Mouse (Mus musculus) heart, embryonic 13.5 days (tissue): ENCODE data around the gene Ephb1. TPM values are rescaled to one million over a fixed set of nuclear protein-coding genes. Genes with fewer than 3 reads are reported as not detected.

Source experiments
- ATAC-seq: fragments of 200-750 bp; cut with Nextera tagmentation; 2 replicates; pipeline ENCODE4 v1.8.0; 2017; ENCODE audit warnings: moderate TSS enrichment; ENCODE audit not compliant: insufficient number of reproducible peaks, low FRiP score, low TSS enrichment; ENCODE audit errors: extremely low read depth
- H3K27ac ChIP-seq: fragments of 300-500 bp; sonication (generic); replicated peaks from 2 replicates; pipeline ENCODE4 v1.5.1; 2015; ENCODE audit warnings: moderate library complexity, mild to moderate bottlenecking, inconsistent platforms
- H3K27me3 ChIP-seq: fragments of 300-500 bp; sonication (generic); replicated peaks from 2 replicates; pipeline ENCODE4 v1.6.1; 2015; ENCODE audit warnings: mild to moderate bottlenecking, inconsistent platforms
- H3K36me3 ChIP-seq: fragments of 300-500 bp; sonication (generic); 2 replicates; pipeline ENCODE4 v1.6.1; 2015; ENCODE audit warnings: mild to moderate bottlenecking, inconsistent platforms
- H3K4me1 ChIP-seq: fragments of 300-500 bp; sonication (generic); 2 replicates; pipeline ENCODE4 v1.6.1; 2015; ENCODE audit warnings: inconsistent platforms
- H3K4me2 ChIP-seq: fragments of 300-500 bp; sonication (generic); 2 replicates; pipeline ENCODE4 v1.6.1; 2015; ENCODE audit warnings: inconsistent platforms, mild to moderate bottlenecking, moderate library complexity
- H3K4me3 ChIP-seq: fragments of 300-500 bp; sonication (generic); 2 replicates; pipeline ENCODE4 v1.5.1; 2015; ENCODE audit warnings: moderate library complexity, mild to moderate bottlenecking, inconsistent platforms
- H3K9ac ChIP-seq: fragments of 300-500 bp; sonication (generic); 2 replicates; pipeline ENCODE4 v1.6.1; 2015; ENCODE audit warnings: inconsistent platforms, mild to moderate bottlenecking, moderate library complexity
- H3K9me3 ChIP-seq: fragments of 300-500 bp; sonication (generic); 2 replicates; pipeline ENCODE4 v1.6.1; 2016; ENCODE audit warnings: inconsistent platforms
- WGBS: fragments of 180-500 bp; shearing (Covaris S2); methylation state at CpG from one replicate; pipeline ENCODE4 v1.1.7; 2015; ENCODE audit warnings: mixed read lengths; 5-methylcytosine and 5-hydroxymethylcytosine counted together
- polyA plus RNA-seq: library from polyadenylated mRNA; unstranded; fragments of >200 nt; fragmentation: Nextera tagmentation; extraction: Ambion mirVana; gene quantifications from 2 replicates; pipeline ENCODE4 v1.2.1, GENCODE M21; 2015

Ephb1 gene
- polyA plus RNA-seq, 1 experiment from 2014 or later = 1.4 TPM

- H3K9me3 ChIP-seq = no peaks in the 10 kb centered on the region
- WGBS = 42% methylated on average over 4 of the region's 4 CpGs
- no peak for ATAC-seq
These were observed 231.5 kb downstream of the Ephb1 start for GRCm38 (mm10) chr9:102122880-102123453.

GRCm38 (mm10) chr9:102119422-102119821, 235.1 kb downstream of the Ephb1 start:
- Histone ChIP-seq H3K4me2 (no peak overlapping the region), H3K9ac (no peak overlapping the region), H3K9me3 (no peaks in the 10 kb centered on the region), H3K4me1 (no peaks in the 10 kb centered on the region), H3K27ac (no peak overlapping the region), H3K4me3 (no peak overlapping the region), H3K36me3 (no peaks in the 10 kb centered on the region), H3K27me3 (peaks cover 15% of the 10 kb centered on the region; the same call in 1 of the 2 replicates)
- 54% methylated on average over 3 of the region's 3 CpGs for WGBS
- ATAC-seq = no peak

More at GRCm38 (mm10) chr9:102122880-102123453, 231.5 kb downstream of the Ephb1 start:
- no peak overlapping the region for H3K27ac ChIP-seq
- H3K4me2 ChIP-seq = no peak overlapping the region
- no peaks in the 10 kb centered on the region for H3K4me1 ChIP-seq
- no peaks in the 10 kb centered on the region for H3K36me3 ChIP-seq
- no peak overlapping the region for H3K9ac ChIP-seq
- no peak overlapping the region for H3K4me3 ChIP-seq
- H3K27me3 ChIP-seq = peaks cover 23% of the 10 kb centered on the region; the same call in 1 of the 2 replicates

- Histone ChIP-seq H3K27me3 (no peaks in the 10 kb centered on the region), H3K9me3 (no peaks in the 10 kb centered on the region), H3K36me3 (no peaks in the 10 kb centered on the region), H3K27ac (no peak overlapping the region), H3K4me1 (no peaks in the 10 kb centered on the region), H3K4me3 (no peak overlapping the region), H3K9ac (no peak overlapping the region), H3K4me2 (no peak overlapping the region)
- WGBS = 71% methylated on average over 10 of the region's 10 CpGs
- no peak for ATAC-seq
These were observed 239.2 kb downstream of the Ephb1 start for GRCm38 (mm10) chr9:102115326-102115725.

DNA sequence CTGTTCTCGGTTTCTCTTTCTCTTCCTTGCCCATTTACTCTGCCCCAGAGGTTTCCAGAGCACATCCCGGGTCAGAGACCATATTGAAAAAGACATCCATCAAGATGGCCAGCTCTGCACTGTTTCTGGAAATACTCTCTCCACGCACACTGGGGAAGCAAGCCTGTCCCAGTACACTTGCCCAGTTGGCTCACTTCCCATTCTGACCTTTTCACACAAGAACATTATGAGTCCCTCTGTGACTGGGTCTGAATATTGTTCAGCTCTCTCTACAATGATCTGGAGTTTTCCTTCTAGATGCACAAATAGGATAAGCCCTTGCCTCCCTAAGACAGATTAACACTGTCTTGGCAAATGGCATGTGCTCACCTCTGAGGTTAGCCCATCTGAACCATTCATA, 243.0 kb downstream of the Ephb1 start:
- no peak for ATAC-seq
- H3K27me3 ChIP-seq = peaks cover 21% of the 10 kb centered on the region
- H3K9me3 ChIP-seq = no peaks in the 10 kb centered on the region
- no peak overlapping the region for H3K9ac ChIP-seq
- H3K27ac ChIP-seq = no peak overlapping the region
- H3K4me1 ChIP-seq = no peaks in the 10 kb centered on the region
- H3K4me2 ChIP-seq = no peak overlapping the region
- no peaks in the 10 kb centered on the region for H3K36me3 ChIP-seq
- no peak overlapping the region for H3K4me3 ChIP-seq
- WGBS = 64% methylated on average over 3 of the region's 3 CpGs

DNA sequence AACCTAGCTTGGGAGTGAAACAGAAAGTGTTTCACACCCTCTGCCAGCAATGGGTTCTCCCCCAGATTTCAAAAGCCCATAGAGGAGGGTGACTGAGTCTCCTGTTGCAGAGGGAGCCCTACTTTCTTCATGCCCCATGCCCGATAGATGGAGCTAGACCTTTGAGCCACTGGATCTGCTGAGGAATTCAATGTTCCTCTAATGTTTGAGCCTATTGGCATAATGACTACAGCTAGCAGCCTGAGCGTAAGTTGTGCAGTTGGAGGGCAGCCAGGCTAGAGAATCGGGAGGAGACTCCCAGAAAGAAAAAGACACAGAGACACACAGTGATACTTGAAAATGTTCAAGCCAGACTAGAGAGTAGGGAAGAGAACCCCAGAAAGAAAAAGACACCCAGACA, 246.5 kb downstream of the Ephb1 start:
- Histone ChIP-seq H3K9ac (no peak overlapping the region), H3K36me3 (no peaks in the 10 kb centered on the region), H3K4me3 (no peak overlapping the region), H3K27me3 (peaks cover 29% of the 10 kb centered on the region), H3K27ac (no peak overlapping the region), H3K9me3 (no peaks in the 10 kb centered on the region), H3K4me2 (no peak overlapping the region), H3K4me1 (no peaks in the 10 kb centered on the region)
- WGBS = 52% methylated on average over 3 of the region's 3 CpGs
- ATAC-seq = no peak

GRCm38 (mm10) chr9:102107213-102107612, 247.3 kb downstream of the Ephb1 start:
- no peaks in the 10 kb centered on the region for H3K36me3 ChIP-seq
- H3K4me1 ChIP-seq = no peaks in the 10 kb centered on the region
- no peak overlapping the region for H3K4me3 ChIP-seq
- H3K4me2 ChIP-seq = no peak overlapping the region
- H3K9ac ChIP-seq = no peak overlapping the region
- H3K27me3 ChIP-seq = peaks cover 29% of the 10 kb centered on the region
- H3K27ac ChIP-seq = no peak overlapping the region
- no peak for ATAC-seq
- H3K9me3 ChIP-seq = no peaks in the 10 kb centered on the region
- WGBS = 39% methylated on average over 2 of the region's 2 CpGs

GRCm38 (mm10) chr9:102096825-102097224, 257.7 kb downstream of the Ephb1 start:
- ATAC-seq = no peak
- no peak overlapping the region for H3K4me2 ChIP-seq

GRCm38 (mm10) chr9:102088598-102088997, 265.9 kb downstream of the Ephb1 start:
- Histone ChIP-seq H3K4me2 (no peak overlapping the region), H3K27ac (no peak overlapping the region), H3K9me3 (no peaks in the 10 kb centered on the region), H3K27me3 (peaks cover 40% of the 10 kb centered on the region), H3K36me3 (no peaks in the 10 kb centered on the region), H3K4me1 (no peaks in the 10 kb centered on the region), H3K4me3 (no peak overlapping the region), H3K9ac (no peak overlapping the region)
- ATAC-seq = no peak
- 71% methylated on average over 5 of the region's 5 CpGs for WGBS

More at GRCm38 (mm10) chr9:102096825-102097224, 257.7 kb downstream of the Ephb1 start:
- Histone ChIP-seq H3K27me3 (peaks cover 9% of the 10 kb centered on the region; the same call in 1 of the 2 replicates), H3K4me3 (no peak overlapping the region), H3K9me3 (no peaks in the 10 kb centered on the region; the same call in 1 of the 2 replicates), H3K4me1 (no peaks in the 10 kb centered on the region), H3K9ac (no peak overlapping the region), H3K27ac (no peak overlapping the region), H3K36me3 (no peaks in the 10 kb centered on the region)
- 20% methylated on average over 7 of the region's 7 CpGs for WGBS

GRCm38 (mm10) chr9:102086053-102086706, 268.3 kb downstream of the Ephb1 start:
- Histone ChIP-seq H3K9ac (no peak overlapping the region), H3K4me2 (no peak overlapping the region), H3K4me3 (no peak overlapping the region), H3K36me3 (no peaks in the 10 kb centered on the region), H3K9me3 (no peaks in the 10 kb centered on the region), H3K4me1 (no peaks in the 10 kb centered on the region), H3K27me3 (peaks cover 37% of the 10 kb centered on the region), H3K27ac (no peak overlapping the region)
- 71% methylated on average over 24 of the region's 24 CpGs for WGBS
- no peak for ATAC-seq

GRCm38 (mm10) chr9:102085477-102085876, 269.0 kb downstream of the Ephb1 start:
- no peaks in the 10 kb centered on the region for H3K9me3 ChIP-seq
- H3K36me3 ChIP-seq = no peaks in the 10 kb centered on the region
- H3K4me3 ChIP-seq = no peak overlapping the region
- H3K27me3 ChIP-seq = peaks cover 37% of the 10 kb centered on the region
- WGBS = 82% methylated on average over 9 of the region's 9 CpGs
- ATAC-seq = no peak
- no peak overlapping the region for H3K9ac ChIP-seq
- H3K27ac ChIP-seq = no peak overlapping the region
- H3K4me2 ChIP-seq = no peak overlapping the region
- H3K4me1 ChIP-seq = peaks cover 4% of the 10 kb centered on the region; the same call in 1 of the 2 replicates

GRCm38 (mm10) chr9:102080934-102081333, 273.6 kb downstream of the Ephb1 start:
- H3K4me1 ChIP-seq = peaks cover 4% of the 10 kb centered on the region; the same call in 1 of the 2 replicates
- no peak overlapping the region for H3K27ac ChIP-seq
- ATAC-seq = no peak
- 45% methylated on average over 5 of the region's 5 CpGs for WGBS
- H3K36me3 ChIP-seq = no peaks in the 10 kb centered on the region
- H3K4me2 ChIP-seq = no peak overlapping the region
- H3K27me3 ChIP-seq = peaks cover 29% of the 10 kb centered on the region
- no peak overlapping the region for H3K4me3 ChIP-seq
- no peak overlapping the region for H3K9ac ChIP-seq
- no peaks in the 10 kb centered on the region for H3K9me3 ChIP-seq

DNA sequence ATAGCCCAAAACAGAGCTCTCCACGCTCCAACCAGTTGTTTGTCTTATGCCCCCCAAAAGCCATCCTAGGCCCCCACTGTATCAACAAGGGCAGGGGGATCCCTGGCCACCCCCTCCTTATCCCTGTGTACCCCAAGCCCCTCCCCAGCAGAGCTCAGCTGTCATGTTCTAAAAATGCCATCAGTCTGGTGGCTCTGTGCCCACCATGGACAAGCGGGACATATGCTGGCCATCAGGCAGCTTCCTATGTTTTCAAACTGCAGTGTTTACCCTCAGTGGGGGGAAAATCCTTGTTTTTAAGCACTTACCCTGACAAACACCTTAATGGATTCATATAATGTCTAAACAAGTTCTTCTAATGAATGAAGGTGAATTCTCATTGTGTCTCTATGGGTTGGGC, 275.3 kb downstream of the Ephb1 start:
- H3K27me3 ChIP-seq = peaks cover 32% of the 10 kb centered on the region
- H3K9ac ChIP-seq = no peak overlapping the region
- H3K4me2 ChIP-seq = no peak overlapping the region
- no peak overlapping the region for H3K4me3 ChIP-seq
- H3K27ac ChIP-seq = no peak overlapping the region
- 77% methylated on average over 2 of the region's 2 CpGs for whole genome bisulfite sequencing
- no peaks in the 10 kb centered on the region for H3K9me3 ChIP-seq
- ATAC-seq = no peak
- peaks cover 4% of the 10 kb centered on the region; the same call in 1 of the 2 replicates for H3K4me1 ChIP-seq
- H3K36me3 ChIP-seq = no peaks in the 10 kb centered on the region
